Mouse (Mus musculus) megakaryocyte, embryonic 14.5 days (primary cell): Measurements from ENCODE around the gene Hist1h2af. TPM values are rescaled to one million over a fixed set of nuclear protein-coding genes. Genes with fewer than 3 reads are reported as not detected.
A peak's percentile ranks its signal among the peaks of the same experiment; 100 is the strongest.
"Not testable (repeated sequence)": the region's sequence is repeated elsewhere in the genome, so short reads cannot be mapped to it uniquely, and the experiment has no call there.

Experiments
- H3K27me3 ChIP-seq: replicated peaks from 2 replicates; pipeline ENCODE3; 2012; ENCODE audit warnings: inconsistent platforms
- H3K36me3 ChIP-seq: replicated peaks from 2 replicates; pipeline ENCODE3; 2012; ENCODE audit warnings: low read length, inconsistent platforms, mixed read lengths
- H3K4me1 ChIP-seq: 2 replicates; pipeline ENCODE4 v1.6.1; 2012; ENCODE audit warnings: inconsistent platforms
- H3K4me3 ChIP-seq: replicated peaks from 2 replicates; pipeline ENCODE3; 2012; ENCODE audit warnings: moderate library complexity, mild to moderate bottlenecking, inconsistent platforms
- H3K9me3 ChIP-seq: 2 replicates; pipeline ENCODE4 v1.6.1; 2012; ENCODE audit warnings: inconsistent platforms
- FLI1 ChIP-seq: IDR thresholded peaks from 2 replicates; pipeline ENCODE4 v1.6.1; 2012; ENCODE audit warnings: low read length, inconsistent platforms, mixed read lengths
- GATA1 ChIP-seq: IDR thresholded peaks from 3 replicates; pipeline ENCODE4 v1.6.1; 2012; ENCODE audit warnings: mixed read lengths, low read length, inconsistent platforms, borderline replicate concordance
- polyA plus RNA-seq: library from polyadenylated mRNA; stranded (reverse); fragments of >175 nt; gene quantifications from 2 replicates; pipeline ENCODE4 v1.2.3, GENCODE M21; 2012; ENCODE audit warnings: low replicate concordance; ENCODE audit not compliant: insufficient read depth

Hist1h2af gene
- polyA plus RNA-seq, 1 experiment: 163 TPM

DNA sequence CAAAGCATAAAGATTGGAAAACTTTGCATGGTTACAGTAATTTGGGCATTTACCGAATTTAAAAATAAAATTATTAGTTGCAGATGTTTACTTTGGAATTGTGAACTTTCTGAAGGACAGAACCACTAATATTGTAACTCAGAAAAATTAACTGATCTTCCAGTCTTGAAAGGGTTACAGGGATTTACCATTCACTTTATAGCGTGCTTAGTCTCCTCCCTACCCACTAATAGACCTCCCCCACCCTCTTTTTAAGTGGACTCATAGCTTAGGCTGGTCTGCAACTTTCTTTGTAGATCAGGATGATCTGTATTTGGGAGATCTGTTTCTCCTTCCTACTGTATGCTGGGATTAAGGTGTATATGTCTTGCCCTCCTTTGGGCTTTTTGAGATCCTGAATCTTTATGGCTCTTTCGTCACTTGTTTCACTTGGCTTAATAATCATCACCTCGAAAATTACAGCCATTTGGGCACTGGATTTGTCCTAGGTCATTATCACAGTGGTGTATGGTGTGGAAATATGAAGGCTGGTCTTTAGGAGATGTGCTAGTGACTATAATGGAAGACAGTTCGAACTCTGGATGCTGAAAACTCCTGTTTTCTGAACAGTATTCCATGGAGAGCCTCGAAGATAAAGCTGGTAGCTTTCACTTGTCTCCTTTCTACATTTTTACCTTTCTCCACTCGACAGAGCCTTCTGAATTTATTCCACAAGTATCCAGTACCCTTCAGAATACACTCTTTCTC lies 2.5 kb downstream of the Hist1h2af start:
- TF ChIP-seq FLI1: no peak
- TF ChIP-seq GATA1: no peak

DNA sequence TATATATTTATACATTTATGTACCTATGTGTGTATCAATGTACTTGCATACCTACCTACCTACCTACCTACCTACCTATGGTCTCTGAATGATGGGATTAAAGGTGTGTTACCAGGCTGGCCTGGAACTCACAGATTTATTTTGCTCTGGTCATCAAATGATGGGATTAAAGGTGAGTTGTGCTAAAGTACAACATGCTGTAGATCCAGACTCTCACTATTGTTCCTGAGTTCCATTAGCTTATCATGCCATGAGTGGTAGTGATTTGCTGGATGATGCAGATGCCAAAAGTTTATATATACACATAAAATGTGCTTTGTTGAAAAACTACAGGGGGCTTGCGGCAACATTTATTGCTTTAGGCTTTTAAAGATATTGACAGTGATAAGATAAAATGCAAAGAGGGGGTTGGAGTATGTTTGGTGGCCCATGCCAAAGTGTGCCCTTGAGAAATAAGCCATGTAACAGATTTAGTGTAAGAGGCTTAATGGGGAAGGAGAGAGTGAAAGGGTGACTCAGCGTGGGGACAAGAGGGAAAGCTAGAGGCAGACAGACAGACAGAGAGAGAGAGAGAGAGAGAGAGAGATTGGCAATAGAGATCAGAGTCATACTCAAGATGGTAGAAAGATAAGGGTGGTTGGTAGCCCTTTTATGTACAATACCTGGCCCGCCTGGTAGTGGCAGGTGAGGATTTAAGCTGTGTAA lies 3.5 kb downstream of the Hist1h2af start:
- TF ChIP-seq GATA1: no peak
- no peak for TF ChIP-seq FLI1
- no peaks in the 10 kb centered on the region for H3K36me3 ChIP-seq
- peak overlapping the region; percentile 18 for H3K4me3 ChIP-seq
- H3K9me3 ChIP-seq: no peaks in the 10 kb centered on the region
- peaks cover 64% of the 10 kb centered on the region for H3K4me1 ChIP-seq
- H3K27me3 ChIP-seq: no peaks in the 10 kb centered on the region

More for the DNA sequence above, 2.5 kb downstream of the Hist1h2af start:
- no peaks in the 10 kb centered on the region for H3K27me3 ChIP-seq
- peak overlapping the region; percentile 87 for H3K4me3 ChIP-seq
- H3K36me3 ChIP-seq: no peaks in the 10 kb centered on the region
- H3K4me1 ChIP-seq: peaks cover 65% of the 10 kb centered on the region
- no peaks in the 10 kb centered on the region for H3K9me3 ChIP-seq

DNA sequence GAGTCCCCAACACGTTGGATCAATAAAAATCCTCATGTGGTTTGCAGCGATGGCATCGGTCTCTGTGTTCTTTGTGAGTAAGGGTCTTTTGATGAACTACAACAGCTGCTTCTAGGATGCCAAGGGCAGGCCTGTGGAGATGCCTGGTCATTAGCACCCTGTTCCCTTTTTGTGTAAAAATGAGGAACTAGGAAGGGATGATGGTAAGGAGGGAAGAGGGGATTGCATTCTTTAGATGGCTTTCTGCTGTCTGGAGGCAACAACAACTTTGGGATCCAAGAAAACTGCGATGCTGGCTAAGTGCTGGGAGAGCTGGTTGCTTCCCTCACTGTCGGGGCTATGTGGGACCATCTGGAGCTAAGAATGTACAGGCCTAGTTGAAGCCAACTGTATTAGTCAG lies 4.5 kb downstream of the Hist1h2af start:
- H3K9me3 ChIP-seq: no peaks in the 10 kb centered on the region
- H3K36me3 ChIP-seq: no peaks in the 10 kb centered on the region
- H3K4me1 ChIP-seq: peaks cover 53% of the 10 kb centered on the region
- H3K4me3 ChIP-seq: no peak overlapping the region
- H3K27me3 ChIP-seq: no peaks in the 10 kb centered on the region
- TF ChIP-seq GATA1: no peak
- TF ChIP-seq FLI1: no peak

DNA sequence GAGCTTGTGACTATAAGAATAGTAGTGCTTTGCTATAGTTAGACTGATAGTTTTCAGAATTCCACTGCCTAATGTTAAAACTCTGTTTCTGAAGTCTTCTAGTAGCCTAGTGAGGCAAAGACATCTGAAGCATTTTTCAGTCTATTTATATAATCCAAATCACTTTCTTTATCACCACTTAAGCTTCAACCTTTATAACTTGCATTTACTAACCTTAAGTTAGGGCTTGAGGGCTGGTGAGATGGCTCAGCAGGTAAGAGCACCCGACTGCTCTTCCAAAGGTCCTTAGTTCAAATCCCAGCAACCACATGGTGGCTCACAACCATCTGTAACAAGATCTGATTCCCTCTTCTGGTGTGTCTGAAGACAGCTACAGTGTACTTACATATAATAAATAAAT lies 6.1 kb downstream of the Hist1h2af start:
- not testable (repeated sequence) for H3K27me3 ChIP-seq, H3K36me3 ChIP-seq
- peaks cover 44% of the 10 kb centered on the region for H3K4me1 ChIP-seq

DNA sequence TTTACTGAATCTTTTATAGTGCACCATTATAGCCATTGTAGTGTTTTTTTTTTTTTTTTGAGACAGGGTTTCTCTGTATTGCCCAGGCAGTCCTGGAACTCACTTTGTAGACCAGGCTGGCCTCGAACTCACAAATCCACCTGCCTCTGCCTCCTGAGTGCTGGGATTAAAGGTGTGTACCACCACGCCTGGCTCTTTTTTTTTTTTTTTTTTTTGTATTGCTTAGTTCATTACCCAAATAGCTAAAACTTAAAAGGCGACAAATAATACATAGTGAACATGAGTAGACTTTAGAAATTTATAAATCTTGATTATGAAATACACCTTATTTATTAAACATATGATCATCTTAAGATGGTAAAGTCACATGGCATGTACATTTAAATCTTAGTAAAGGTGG lies 7.8 kb downstream of the Hist1h2af start:
- H3K27me3 ChIP-seq: no peaks in the 10 kb centered on the region
- peaks cover 38% of the 10 kb centered on the region for H3K4me1 ChIP-seq
- H3K9me3 ChIP-seq: no peaks in the 10 kb centered on the region
- no peaks in the 10 kb centered on the region for H3K36me3 ChIP-seq
- no peak overlapping the region for H3K4me3 ChIP-seq
- TF ChIP-seq GATA1 (no peak), FLI1 (no peak)

More for the DNA sequence above, 6.1 kb downstream of the Hist1h2af start:
- H3K9me3 ChIP-seq, H3K4me3 ChIP-seq: not testable (repeated sequence)

DNA sequence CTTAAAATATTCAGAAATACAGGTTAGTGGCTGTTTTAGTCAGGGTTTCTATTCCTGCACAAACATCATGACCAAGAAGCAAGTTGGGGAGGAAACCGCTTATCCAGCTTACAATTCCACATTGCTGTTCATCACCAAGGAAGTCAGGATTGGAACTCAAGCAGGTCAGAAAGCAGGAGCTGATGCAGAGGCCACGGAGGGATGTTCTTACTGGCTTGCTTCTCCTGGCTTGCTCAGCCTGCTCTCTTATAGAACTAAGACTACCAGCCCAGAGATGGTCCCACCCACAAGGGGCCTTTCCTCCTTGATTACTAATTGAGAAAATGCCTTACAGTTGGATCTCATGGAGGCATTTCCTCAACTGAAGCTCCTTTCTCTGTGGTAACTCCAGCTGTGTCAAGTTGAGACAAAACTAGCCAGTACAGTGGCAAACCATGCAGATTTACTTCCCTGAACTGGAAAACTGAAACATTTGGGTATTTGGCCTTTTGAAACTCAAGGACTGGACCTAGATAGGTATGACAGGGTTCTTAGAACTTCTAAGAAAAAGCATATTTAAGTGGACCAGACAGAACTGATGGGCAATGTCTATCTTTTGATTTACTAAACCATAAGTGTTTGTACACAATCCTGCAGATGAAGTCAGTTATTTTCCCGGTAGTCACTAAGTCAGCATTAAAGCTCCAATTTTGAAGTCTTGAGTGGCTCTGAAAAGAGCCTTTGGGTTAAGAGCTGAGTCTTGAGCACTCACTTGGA lies 8.7 kb downstream of the Hist1h2af start:
- peaks cover 33% of the 10 kb centered on the region for H3K4me1 ChIP-seq

DNA sequence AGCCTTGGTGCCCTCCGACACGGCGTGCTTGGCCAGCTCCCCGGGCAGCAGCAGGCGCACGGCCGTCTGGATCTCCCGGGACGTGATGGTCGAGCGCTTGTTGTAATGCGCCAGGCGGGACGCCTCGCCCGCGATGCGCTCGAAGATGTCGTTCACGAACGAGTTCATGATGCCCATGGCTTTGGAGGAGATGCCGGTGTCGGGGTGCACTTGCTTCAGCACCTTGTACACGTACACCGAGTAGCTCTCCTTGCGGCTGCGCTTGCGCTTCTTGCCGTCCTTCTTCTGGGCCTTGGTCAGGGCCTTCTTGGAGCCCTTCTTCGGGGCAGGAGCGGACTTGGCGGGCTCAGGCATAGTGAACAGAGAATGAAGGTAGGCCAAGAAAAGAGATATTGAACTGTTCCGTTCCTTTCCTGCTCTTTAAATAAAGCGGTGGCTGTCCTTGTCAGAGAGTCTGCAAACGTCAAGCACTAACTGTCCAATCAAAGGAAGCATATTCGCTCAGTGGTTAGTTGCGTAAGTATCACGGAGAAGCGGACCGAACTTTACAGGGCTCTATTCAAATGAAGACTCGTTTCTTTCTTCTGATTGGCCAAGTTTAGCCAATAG lies 9.4 kb downstream of the Hist1h2af start, which contains the start of gene Hist1h2bh:
TSS of gene Hist1h2bh (minus strand) at position 394 of the 609 bp plus-strand sequence.
- not testable (repeated sequence) for H3K9me3 ChIP-seq, H3K27me3 ChIP-seq, H3K36me3 ChIP-seq
- H3K4me1 ChIP-seq: peaks cover 29% of the 10 kb centered on the region; the same call in 1 of the 2 replicates
- H3K4me3 ChIP-seq: peak within 1 kb of the TSS; percentile 89

More for the DNA sequence above, 8.7 kb downstream of the Hist1h2af start:
- peak overlapping the region; percentile 89 for H3K4me3 ChIP-seq
- H3K9me3 ChIP-seq, H3K27me3 ChIP-seq, H3K36me3 ChIP-seq: not testable (repeated sequence)

DNA sequence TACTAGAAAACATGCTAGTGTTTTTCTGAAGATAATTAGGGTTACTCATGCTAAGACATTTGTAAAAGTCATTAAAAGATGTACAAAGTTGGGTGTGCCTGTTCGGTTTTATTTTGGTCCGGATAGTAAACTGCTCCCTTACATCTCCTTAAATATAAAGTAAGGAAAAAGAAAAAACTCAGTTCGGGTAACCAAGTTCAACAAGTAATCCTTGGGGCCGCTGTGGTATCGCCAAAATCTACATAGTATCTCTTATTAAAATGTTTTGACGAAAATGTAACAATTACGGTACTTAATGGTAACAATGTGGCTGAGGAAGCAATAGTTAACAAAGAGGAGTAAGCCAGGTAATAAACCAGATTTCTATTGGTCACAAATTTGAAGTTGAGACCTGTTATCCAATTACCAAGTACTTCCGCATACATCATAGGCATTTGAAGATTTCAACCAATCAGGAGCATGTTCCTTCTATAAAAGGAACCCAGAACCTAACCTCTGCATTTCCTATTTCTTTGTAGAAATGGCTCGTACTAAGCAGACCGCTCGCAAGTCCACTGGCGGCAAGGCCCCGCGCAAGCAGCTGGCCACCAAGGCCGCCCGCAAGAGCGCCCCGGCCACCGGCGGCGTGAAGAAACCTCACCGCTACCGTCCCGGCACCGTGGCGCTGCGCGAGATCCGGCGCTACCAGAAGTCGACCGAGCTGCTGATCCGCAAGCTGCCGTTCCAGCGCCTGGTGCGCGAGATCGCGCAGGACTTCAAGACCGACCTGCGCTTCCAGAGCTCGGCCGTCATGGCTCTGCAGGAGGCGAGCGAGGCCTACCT lies 10.5 kb downstream of the Hist1h2af start, which contains the start of gene Hist1h3f:
TSS of gene Hist1h3f (plus strand) at position 88 of the 822 bp plus-strand sequence.
- Histone ChIP-seq H3K27me3 (no peaks in the 10 kb centered on the region), H3K36me3 (no peaks in the 10 kb centered on the region), H3K4me1 (peaks cover 22% of the 10 kb centered on the region; the same call in 1 of the 2 replicates), H3K4me3 (peak within 1 kb of the TSS; percentile 89), H3K9me3 (no peaks in the 10 kb centered on the region)
- TF ChIP-seq FLI1: no peak
- TF ChIP-seq GATA1: no peak

DNA sequence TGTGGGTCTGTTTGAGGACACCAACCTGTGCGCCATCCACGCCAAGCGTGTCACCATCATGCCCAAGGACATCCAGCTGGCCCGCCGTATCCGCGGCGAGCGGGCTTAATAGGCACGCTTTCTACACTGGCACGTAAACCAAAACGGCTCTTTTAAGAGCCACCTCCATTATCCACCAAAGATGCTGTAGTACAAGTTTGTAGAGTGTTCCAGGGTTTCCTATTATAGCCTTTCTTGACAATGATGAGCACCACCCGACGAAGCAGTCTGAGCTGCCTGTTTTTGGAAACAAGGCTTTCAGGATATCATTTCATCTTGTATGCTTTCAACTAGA lies 11.0 kb downstream of the Hist1h2af start:
- not testable (repeated sequence) for H3K27me3 ChIP-seq

More for the DNA sequence above, 11.0 kb downstream of the Hist1h2af start:
- Histone ChIP-seq H3K4me3 (peak overlapping the region; percentile 75), H3K4me1 (peaks cover 24% of the 10 kb centered on the region; the same call in 1 of the 2 replicates)
- not testable (repeated sequence) for H3K36me3 ChIP-seq, H3K9me3 ChIP-seq
